18 mouse cellular contexts compared by ENCODE assay signal in the genomic region with DNA sequence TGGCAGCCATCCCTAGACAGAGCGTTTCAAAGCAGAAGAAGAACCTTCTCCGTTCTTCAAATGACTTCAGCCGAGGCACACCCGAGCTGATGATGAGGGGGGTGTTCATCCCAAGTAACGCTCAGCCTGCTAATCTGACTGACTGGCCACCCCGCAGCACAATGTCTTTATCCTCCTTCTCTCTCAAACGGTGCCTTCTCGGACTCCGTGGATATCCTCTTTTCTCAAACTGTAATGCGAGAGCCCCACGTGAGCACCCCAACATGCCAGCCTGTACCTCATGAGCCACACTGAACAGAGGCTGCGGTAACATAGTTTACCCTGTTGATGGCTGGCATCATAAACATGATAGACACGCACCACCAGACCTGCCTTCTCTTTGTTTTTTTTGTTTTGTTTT.
DNase-seq lines count a peak whose midpoint lies in the region; ATAC-seq lines count a peak whose summit lies in the region.
"Had no signal": no experiment of that assay in that cellular context is flagged by ENCODE, and none has a peak within 500 bp of the region (broad histone marks: within the 10 kb centered on the region; RNA-seq: fewer than 3 reads in every experiment).

No protein-coding gene starts in this region.

- peak; percentile 93 for DNase-seq in midbrain, embryonic 11.5 days (ENCODE audit: low spot score, missing footprints)
- no peak for DNase-seq in embryonic facial prominence, embryonic 10.5 days (ENCODE audit: low spot score)
- DNase-seq in spleen, postnatal 4 days (ENCODE audit: low spot score in 2 of 2) = no peak
- DNase-seq: adrenal gland, adult 2 months; adrenal gland, postnatal 25 days; cerebellum, adult 2 months; cerebellum, postnatal 10 days; gastrocnemius, postnatal 14 days; heart, adult 2 months; kidney, adult 2 months had no signal

- no peak for ATAC-seq in forebrain, embryonic 15.5 days (replicated peaks)
- ATAC-seq in forebrain, embryonic 13.5 days = no peak
- peak; percentile 46; the same call in 1 of the 2 replicates for ATAC-seq in midbrain, embryonic 11.5 days (ENCODE audit: low FRiP score)
- ATAC-seq in midbrain, embryonic 16.5 days = no peak
- ATAC-seq in embryonic facial prominence, embryonic 12.5 days (ENCODE audit: insufficient number of reproducible peaks, insufficient read depth, low FRiP score, low TSS enrichment) = no peak
- ATAC-seq: intestine, embryonic 16.5 days had no signal

- H3K4me3 ChIP-seq in forebrain, embryonic 15.5 days = no peak overlapping the region
- H3K4me3 ChIP-seq in forebrain, embryonic 13.5 days = no peak overlapping the region
- H3K4me3 ChIP-seq in midbrain, embryonic 11.5 days (ENCODE audit: low read depth, low read length) = no peak overlapping the region
- no peak overlapping the region for H3K4me3 ChIP-seq in midbrain, embryonic 16.5 days (ENCODE audit: low read depth, low read length)
- H3K4me3 ChIP-seq in embryonic facial prominence, embryonic 10.5 days = no peak overlapping the region
- no peak overlapping the region for H3K4me3 ChIP-seq in embryonic facial prominence, embryonic 12.5 days
- H3K4me3 ChIP-seq: embryonic facial prominence, embryonic 13.5 days; heart, adult 2 months; heart, embryonic 12.5 days; hindbrain, embryonic 12.5 days had no signal

- no peaks in the 10 kb centered on the region for H3K36me3 ChIP-seq in forebrain, embryonic 15.5 days
- H3K36me3 ChIP-seq in forebrain, embryonic 13.5 days (ENCODE audit: poor library complexity, severe bottlenecking) = no peaks in the 10 kb centered on the region
- no peaks in the 10 kb centered on the region for H3K36me3 ChIP-seq in midbrain, embryonic 11.5 days (ENCODE audit: control insufficient read depth, insufficient read depth, low read length)
- no peaks in the 10 kb centered on the region for H3K36me3 ChIP-seq in midbrain, embryonic 16.5 days (ENCODE audit: control insufficient read depth, insufficient read depth, low read length)
- no peaks in the 10 kb centered on the region for H3K36me3 ChIP-seq in embryonic facial prominence, embryonic 10.5 days (replicated peaks)
- H3K36me3 ChIP-seq in embryonic facial prominence, embryonic 12.5 days = no peaks in the 10 kb centered on the region
- H3K36me3 ChIP-seq: embryonic facial prominence, embryonic 13.5 days; heart, embryonic 12.5 days; hindbrain, embryonic 12.5 days had no signal

- no peaks in the 10 kb centered on the region for H3K27me3 ChIP-seq in forebrain, embryonic 15.5 days
- no peaks in the 10 kb centered on the region for H3K27me3 ChIP-seq in forebrain, embryonic 13.5 days
- no peaks in the 10 kb centered on the region for H3K27me3 ChIP-seq in midbrain, embryonic 11.5 days (ENCODE audit: control insufficient read depth, insufficient read depth, low read length)
- H3K27me3 ChIP-seq in midbrain, embryonic 16.5 days (ENCODE audit: control insufficient read depth, insufficient read depth, low read depth, low read length) = no peaks in the 10 kb centered on the region
- H3K27me3 ChIP-seq in embryonic facial prominence, embryonic 10.5 days (replicated peaks; ENCODE audit: low read depth, poor library complexity, severe bottlenecking) = no peaks in the 10 kb centered on the region
- no peaks in the 10 kb centered on the region for H3K27me3 ChIP-seq in embryonic facial prominence, embryonic 12.5 days
- H3K27me3 ChIP-seq: embryonic facial prominence, embryonic 13.5 days; heart, embryonic 12.5 days; hindbrain, embryonic 12.5 days had no signal

- 0 out of 2 replicates have a peak, but pooled peaks cover 5% of the 10 kb centered on the region for H3K4me1 ChIP-seq in forebrain, embryonic 15.5 days
- peaks cover 5% of the 10 kb centered on the region; the same call in 1 of the 2 replicates for H3K4me1 ChIP-seq in forebrain, embryonic 13.5 days
- peaks cover 10% of the 10 kb centered on the region for H3K4me1 ChIP-seq in midbrain, embryonic 11.5 days (ENCODE audit: control insufficient read depth, insufficient read depth, low read length)
- no peaks in the 10 kb centered on the region for H3K4me1 ChIP-seq in midbrain, embryonic 16.5 days (ENCODE audit: control insufficient read depth, insufficient read depth, low read length)
- peaks cover 8% of the 10 kb centered on the region for H3K4me1 ChIP-seq in embryonic facial prominence, embryonic 10.5 days
- no peaks in the 10 kb centered on the region for H3K4me1 ChIP-seq in embryonic facial prominence, embryonic 12.5 days
- H3K4me1 ChIP-seq: embryonic facial prominence, embryonic 13.5 days had no signal

- no peak overlapping the region for H3K4me2 ChIP-seq in forebrain, embryonic 15.5 days (replicated peaks)
- H3K4me2 ChIP-seq in forebrain, embryonic 13.5 days = no peak overlapping the region
- no peak overlapping the region for H3K4me2 ChIP-seq in midbrain, embryonic 11.5 days
- H3K4me2 ChIP-seq in midbrain, embryonic 16.5 days (ENCODE audit: low read length) = no peak overlapping the region
- H3K4me2 ChIP-seq in embryonic facial prominence, embryonic 12.5 days (replicated peaks) = no peak overlapping the region
- H3K4me2 ChIP-seq: embryonic facial prominence, embryonic 13.5 days; heart, embryonic 12.5 days; hindbrain, embryonic 12.5 days had no signal

- peak overlapping the region; percentile 9; the same call in 1 of the 2 replicates for H3K27ac ChIP-seq in forebrain, embryonic 15.5 days (replicated peaks)
- H3K27ac ChIP-seq in forebrain, embryonic 13.5 days = no peak overlapping the region
- H3K27ac ChIP-seq in midbrain, embryonic 11.5 days (ENCODE audit: low read depth, low read length) = peak overlapping the region; percentile 15; the same call in 1 of the 2 replicates
- no peak overlapping the region for H3K27ac ChIP-seq in midbrain, embryonic 16.5 days (ENCODE audit: low read length)
- H3K27ac ChIP-seq in embryonic facial prominence, embryonic 10.5 days (replicated peaks) = peak overlapping the region; percentile 58
- 0 out of 2 replicates have a peak overlapping the region, but pooled peaks have one; percentile 30 for H3K27ac ChIP-seq in embryonic facial prominence, embryonic 12.5 days
- H3K27ac ChIP-seq: embryonic facial prominence, embryonic 13.5 days; heart, adult 2 months; hindbrain, embryonic 12.5 days had no signal

- WGBS in forebrain, embryonic 15.5 days = 37% methylated on average over 13 of the region's 13 CpGs
- 30% methylated on average over 13 of the region's 13 CpGs for WGBS in forebrain, embryonic 13.5 days
- 25% methylated on average over 13 of the region's 13 CpGs for WGBS in midbrain, embryonic 11.5 days
- 29% methylated on average over 13 of the region's 13 CpGs for WGBS in midbrain, embryonic 16.5 days
- 50% methylated on average over 13 of the region's 13 CpGs for WGBS in embryonic facial prominence, embryonic 10.5 days
- 53% methylated on average over 13 of the region's 13 CpGs for WGBS in embryonic facial prominence, embryonic 12.5 days

- no peaks in the 10 kb centered on the region for H3K9me3 ChIP-seq in forebrain, embryonic 15.5 days
- H3K9me3 ChIP-seq in forebrain, embryonic 13.5 days (replicated peaks) = no peaks in the 10 kb centered on the region
- H3K9me3 ChIP-seq in midbrain, embryonic 11.5 days (ENCODE audit: control insufficient read depth, low read length) = no peaks in the 10 kb centered on the region
- no peaks in the 10 kb centered on the region for H3K9me3 ChIP-seq in midbrain, embryonic 16.5 days (replicated peaks; ENCODE audit: control insufficient read depth, low read length, poor library complexity, severe bottlenecking)
- no peaks in the 10 kb centered on the region for H3K9me3 ChIP-seq in embryonic facial prominence, embryonic 10.5 days
- no peaks in the 10 kb centered on the region for H3K9me3 ChIP-seq in embryonic facial prominence, embryonic 12.5 days
- H3K9me3 ChIP-seq: embryonic facial prominence, embryonic 13.5 days; heart, embryonic 12.5 days; hindbrain, embryonic 12.5 days had no signal

- no peak overlapping the region for H3K9ac ChIP-seq in forebrain, embryonic 15.5 days (replicated peaks)
- no peak overlapping the region for H3K9ac ChIP-seq in forebrain, embryonic 13.5 days
- 0 out of 2 replicates have a peak overlapping the region, but pooled peaks have one; percentile 41 for H3K9ac ChIP-seq in midbrain, embryonic 11.5 days (ENCODE audit: low read length)
- no peak overlapping the region for H3K9ac ChIP-seq in midbrain, embryonic 16.5 days (ENCODE audit: low read depth, low read length)
- no peak overlapping the region for H3K9ac ChIP-seq in embryonic facial prominence, embryonic 12.5 days
- H3K9ac ChIP-seq: embryonic facial prominence, embryonic 13.5 days; heart, embryonic 12.5 days; hindbrain, embryonic 12.5 days had no signal

Comparison
In these comparisons a context has a peak if more than half of its experiments do, and no peak if none do; other contexts are left out.
1. H3K27ac ChIP-seq: peak in forebrain, embryonic 15.5 days (single experiment), midbrain, embryonic 11.5 days (single experiment), embryonic facial prominence, embryonic 10.5 days (single experiment) and embryonic facial prominence, embryonic 12.5 days (single experiment); none in forebrain, embryonic 13.5 days (single experiment) and midbrain, embryonic 16.5 days (single experiment).